Mouse (Mus musculus) left cerebral cortex, postnatal 4 days (tissue): ENCODE measurements around the gene Ifne. TPM values are rescaled to one million over a fixed set of nuclear protein-coding genes. Genes with fewer than 3 reads are reported as not detected.
"Not testable (repeated sequence)": the region's sequence is repeated elsewhere in the genome, so short reads cannot be mapped to it uniquely, and the experiment has no call there.

ENCODE experiments used
- DNase-seq: peaks from one replicate; pipeline ENCODE4 v3.0.0-alpha.2; 2022
- intact Hi-C: fragments of 180-260 bp; cut with DNase I; formaldehyde crosslinking; loops from one replicate; pipeline ENCODE4 v1.15.1; 2025
- microRNA-seq: library from miRNA; unstranded; fragments of <30 nt; microRNA quantifications from one replicate; pipeline ENCODE4 v1.2.0, GENCODE M21; 2022
- total RNA-seq, 2 experiments: library from RNA; stranded (reverse); gene quantifications; 2 replicates each; pipeline ENCODE4 v1.2.3; 2021

The Ifne gene
- total RNA-seq, 2 experiments from 2014 or later = not detected

GRCm38 (mm10) chr4:88867926-88868911, 11.8 kb downstream of the Ifne start:
- DNase-seq = peak; percentile 23
- intact Hi-C loops = no loop called here

- intact Hi-C loops = no loop called here
- DNase-seq = peak; percentile 72
These were observed 12.6 kb downstream of the Ifne start for GRCm38 (mm10) chr4:88867366-88867925.

DNA sequence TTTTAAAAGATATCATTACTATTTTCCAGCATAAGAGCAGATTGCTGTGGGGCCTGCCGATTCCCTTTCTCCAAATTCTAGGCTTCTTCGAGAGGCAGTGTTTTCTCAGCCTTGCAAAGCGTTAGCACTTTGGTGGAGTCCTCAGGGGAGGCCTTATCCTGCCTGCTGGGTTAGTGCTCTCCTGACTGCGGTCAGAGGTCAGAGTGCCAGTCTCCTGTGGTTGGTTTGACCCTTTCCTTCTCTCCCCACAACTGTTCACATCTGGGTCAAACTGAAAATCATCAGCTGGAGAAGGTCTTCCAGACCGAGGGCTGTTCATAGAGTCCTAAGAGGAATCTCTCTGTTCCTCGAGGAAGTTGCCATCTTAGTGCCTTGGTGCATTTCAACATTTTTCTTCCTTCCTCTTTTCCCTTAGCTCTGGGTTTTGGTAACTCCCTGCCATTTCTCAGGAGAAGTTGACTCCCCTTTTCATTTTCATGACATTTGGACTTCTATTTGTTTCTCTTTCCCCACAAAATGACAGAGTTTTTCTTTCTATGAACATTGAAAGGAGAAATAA, 14.9 kb downstream of the Ifne start:
- no peak for DNase-seq
- intact Hi-C loops = no loop called here

- intact Hi-C loops = no loop called here
- DNase-seq = no peak
These were observed 15.4 kb downstream of the Ifne start for GRCm38 (mm10) chr4:88864599-88864998.

GRCm38 (mm10) chr4:88863309-88863708, 16.7 kb downstream of the Ifne start:
- DNase-seq = no peak
- intact Hi-C loops = no loop called here

DNA sequence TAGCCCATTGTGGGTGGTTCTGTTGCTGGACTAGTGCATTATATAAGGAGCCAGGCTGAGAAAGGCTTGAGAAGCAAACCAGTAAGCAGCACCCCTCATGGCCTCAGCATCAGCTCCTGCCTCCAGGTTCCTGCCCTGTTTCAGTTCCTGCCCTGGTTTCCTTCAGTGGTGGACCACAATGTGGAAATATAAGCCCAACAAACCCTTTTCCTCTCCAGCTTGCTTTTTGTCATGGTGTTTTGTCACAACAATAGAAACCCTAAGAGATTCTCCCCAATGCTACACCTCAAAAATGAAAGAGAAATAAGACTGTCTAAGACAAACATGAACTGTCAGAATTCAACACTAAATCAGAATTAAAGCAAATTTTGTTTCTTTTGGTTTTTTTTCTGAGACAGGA, 20.8 kb downstream of the Ifne start:
- DNase-seq = no peak
- intact Hi-C loops = no loop called here

- intact Hi-C loops = no loop called here
- DNase-seq = no peak
These were observed 28.8 kb downstream of the Ifne start for GRCm38 (mm10) chr4:88851026-88851763.

- intact Hi-C loops = no loop called here
- no peak for DNase-seq
These were observed 30.3 kb downstream of the Ifne start, which contains the start of gene Ifna1 for GRCm38 (mm10) chr4:88849698-88850097. TSS of gene Ifna1 (plus strand) at chr4:88850087.

GRCm38 (mm10) chr4:88845334-88845733, 34.7 kb downstream of the Ifne start:
- DNase-seq = no peak
- intact Hi-C loops = no loop called here

GRCm38 (mm10) chr4:88841438-88841911, 38.5 kb downstream of the Ifne start, which contains the start of gene Ifna4:
TSS of gene Ifna4 (plus strand) at chr4:88841861.
- no peak for DNase-seq
- intact Hi-C loops = no loop called here

DNA sequence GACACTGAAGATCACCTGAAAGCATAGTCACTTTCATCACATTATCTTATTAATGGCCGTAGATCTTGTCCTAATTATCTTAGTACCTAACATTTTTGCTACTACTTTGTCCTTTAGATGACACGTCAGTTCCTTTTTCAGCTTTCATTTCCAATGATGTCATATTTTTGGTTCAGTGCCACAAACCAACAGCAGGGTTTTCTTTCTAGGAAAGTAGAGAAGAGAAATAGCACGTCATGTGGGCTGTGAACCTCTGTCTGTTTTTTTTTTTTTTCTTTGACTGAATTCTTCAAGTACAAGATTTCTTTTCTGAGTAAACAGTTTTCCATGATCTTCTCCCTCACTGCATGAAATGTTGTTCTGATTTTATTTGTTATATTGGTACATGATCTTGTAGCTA, 39.9 kb downstream of the Ifne start:
- DNase-seq = no peak
- intact Hi-C loops = no loop called here

- intact Hi-C loops = no loop called here
- DNase-seq = no peak
These were observed 41.2 kb downstream of the Ifne start for GRCm38 (mm10) chr4:88838828-88839227.

GRCm38 (mm10) chr4:88835225-88835624, 44.8 kb downstream of the Ifne start, which contains the start of gene Ifna5:
TSS of gene Ifna5 (plus strand) at chr4:88835525.
- DNase-seq, intact Hi-C loops: not testable (repeated sequence)

GRCm38 (mm10) chr4:88830523-88830922, 49.5 kb downstream of the Ifne start:
- intact Hi-C loops = no loop called here
- DNase-seq = peak; percentile 9

Small RNA genes lying within 50 kb of the gene (microRNA-seq; reads per million reads assigned to microRNA genes)
- gene Mir31 = 808 reads per million, percentile 74 among the genes with 10 or more reads in this experiment

Other genes starting within 250 kb of the Ifne start
- not detected for gene C87499, start 245.8 kb downstream of the Ifne start, total RNA-seq
- gene Ifna13, start 235.7 kb downstream of the Ifne start, total RNA-seq = not detected
- not detected for gene Ifna16, start 203.3 kb downstream of the Ifne start, total RNA-seq
- not detected for gene Ifna2, start 196.3 kb downstream of the Ifne start, total RNA-seq
- gene Ifnab, start 188.8 kb downstream of the Ifne start, total RNA-seq = not detected
- 1 to 10 TPM; 1.5 to 1.7 TPM for gene Gm26566, start 158.4 kb downstream of the Ifne start, total RNA-seq
- gene Klhl9, start 157.7 kb downstream of the Ifne start, total RNA-seq = 100 to 1,000 TPM; 105 to 106 TPM
- gene Gm13271, start 125.3 kb downstream of the Ifne start, total RNA-seq = not detected
- not detected for gene Gm13283, start 120.1 kb downstream of the Ifne start, total RNA-seq
- gene Gm13290, start 106.4 kb downstream of the Ifne start, total RNA-seq = not detected
- gene Gm13289, start 103.3 kb downstream of the Ifne start, total RNA-seq = not detected
- gene Gm13272, start 100.4 kb downstream of the Ifne start, total RNA-seq = not detected
- not detected for gene Ifnz, start 98.1 kb downstream of the Ifne start, total RNA-seq
- not detected for gene Gm13276, start 94.5 kb downstream of the Ifne start, total RNA-seq
- gene Gm13277, start 91.6 kb downstream of the Ifne start, total RNA-seq = not detected
- gene Gm13278, start 88.7 kb downstream of the Ifne start, total RNA-seq = not detected
- not detected for gene Gm13275, start 85.7 kb downstream of the Ifne start, total RNA-seq
- gene Gm13279, start 82.8 kb downstream of the Ifne start, total RNA-seq = not detected
- under 1 TPM in 1 of 2 experiments, not detected in 1; 0.24 TPM for gene Gm13285, start 80.5 kb downstream of the Ifne start, total RNA-seq
- not detected for gene Gm13287, start 76.9 kb downstream of the Ifne start, total RNA-seq
- gene Gm13288, start 74.7 kb downstream of the Ifne start, total RNA-seq = not detected
- not detected for gene Ifna7, start 64.0 kb downstream of the Ifne start, total RNA-seq
- gene Ifna11, start 60.2 kb downstream of the Ifne start, total RNA-seq = not detected
- not detected for gene Ifna6, start 52.8 kb downstream of the Ifne start, total RNA-seq
- gene Ifna5, start 44.7 kb downstream of the Ifne start, total RNA-seq = not detected
- gene Ifna4, start 38.3 kb downstream of the Ifne start, total RNA-seq = not detected
- gene Ifna1, start 30.1 kb downstream of the Ifne start, total RNA-seq = not detected